Mouse (Mus musculus) neural tube, embryonic 10.5 days (tissue): ENCODE measurements at regions not wholly inside any gene's neighbourhood (a gene's known extent, or its start where the extent isn't known, plus 50 kb on each side); places are given as distances from the start of the nearest gene placed in this dataset.

ENCODE experiments used
- DNase-seq: peaks from one replicate; pipeline ENCODE4 v3.0.0-alpha.2; 2017; ENCODE audit warnings: low spot score; ENCODE audit errors: extremely low spot score

DNA sequence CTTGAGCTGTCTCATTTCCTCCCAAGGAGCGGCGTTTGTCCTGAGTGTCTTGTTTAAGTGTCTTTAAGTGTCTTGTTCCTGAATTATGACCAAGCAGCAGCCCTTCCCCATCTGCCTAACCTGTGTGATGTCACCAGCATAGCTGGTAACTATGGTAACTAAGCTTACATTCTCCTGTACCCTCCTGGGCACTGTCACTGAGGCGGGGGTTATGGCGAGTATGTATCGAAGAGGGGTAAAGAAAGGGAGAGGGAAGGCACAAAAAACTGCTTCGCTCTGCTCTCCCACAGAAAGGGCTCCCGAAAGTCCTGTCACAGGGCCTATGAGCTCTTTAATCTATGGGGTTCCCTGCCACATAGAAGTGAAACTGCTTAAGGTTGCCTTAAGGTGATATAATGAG lies 89.6 kb downstream of the Ppp4r2 start:
- DNase-seq: peak; percentile 20

DNA sequence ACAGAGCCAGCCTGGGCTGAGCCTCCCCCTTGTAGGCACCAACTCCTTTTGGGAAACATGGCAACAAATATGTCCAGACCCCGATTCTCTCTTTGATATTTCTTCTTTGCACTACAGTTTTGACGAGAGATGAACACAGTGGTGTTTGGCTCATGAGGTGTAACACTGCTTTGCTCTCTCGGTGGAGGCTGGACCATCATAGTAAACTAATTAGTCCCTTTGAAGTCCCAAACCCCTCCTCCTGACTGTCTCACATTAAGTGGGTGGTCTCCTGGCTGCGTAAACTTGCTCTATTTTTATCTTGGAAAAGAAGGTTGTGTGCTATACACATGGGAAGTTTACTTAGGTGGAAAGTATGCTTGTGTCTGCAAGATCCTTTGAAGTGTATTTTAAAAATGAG lies 90.3 kb downstream of the Ppp4r2 start:
- no peak for DNase-seq

DNA sequence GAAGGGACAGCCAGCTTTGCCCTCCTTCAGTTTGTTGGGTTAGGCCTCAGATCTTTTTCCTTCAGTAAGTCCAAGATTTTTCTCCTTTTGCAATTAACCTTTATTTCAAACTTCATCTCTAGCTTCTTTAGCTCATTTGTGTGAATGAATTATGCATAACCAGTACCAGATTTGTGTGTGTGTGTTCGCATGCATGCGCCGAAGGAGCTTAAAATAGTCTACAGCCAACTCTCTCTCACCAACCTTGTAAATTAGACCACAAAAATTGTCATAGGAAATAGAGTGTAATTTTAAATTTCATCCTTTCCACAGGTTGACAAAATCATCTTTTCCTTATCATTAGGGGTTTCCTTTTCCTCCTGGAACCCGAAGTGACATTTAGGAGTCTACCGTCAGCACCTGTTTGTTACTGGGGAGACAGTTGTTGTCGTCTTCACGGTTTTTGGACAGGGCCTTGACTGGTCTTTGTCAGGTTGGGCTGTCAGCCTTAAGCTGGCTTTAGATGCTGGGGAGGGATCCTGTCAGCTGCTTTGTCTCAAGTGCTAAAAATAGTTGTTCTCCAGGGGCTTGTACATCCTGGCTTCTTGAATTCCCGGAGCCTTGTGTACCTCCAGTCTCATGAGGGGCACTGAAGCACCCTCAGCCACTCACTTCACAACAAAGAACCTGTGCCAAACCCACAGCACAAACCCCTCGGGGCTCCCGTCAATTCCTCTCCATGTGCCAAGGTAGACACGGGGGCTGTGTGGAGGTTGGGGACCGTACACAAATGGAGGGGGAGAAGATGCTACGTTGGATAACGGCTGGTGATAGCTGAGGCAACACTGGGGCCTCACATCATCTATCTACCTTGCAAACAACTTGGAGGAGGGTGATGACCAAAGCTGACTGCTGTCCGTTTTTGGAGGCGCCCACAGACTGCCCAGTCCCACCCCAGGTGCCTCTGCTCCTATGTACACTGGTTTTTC lies 95.7 kb downstream of the Ppp4r2 start:
- no peak for DNase-seq

DNA sequence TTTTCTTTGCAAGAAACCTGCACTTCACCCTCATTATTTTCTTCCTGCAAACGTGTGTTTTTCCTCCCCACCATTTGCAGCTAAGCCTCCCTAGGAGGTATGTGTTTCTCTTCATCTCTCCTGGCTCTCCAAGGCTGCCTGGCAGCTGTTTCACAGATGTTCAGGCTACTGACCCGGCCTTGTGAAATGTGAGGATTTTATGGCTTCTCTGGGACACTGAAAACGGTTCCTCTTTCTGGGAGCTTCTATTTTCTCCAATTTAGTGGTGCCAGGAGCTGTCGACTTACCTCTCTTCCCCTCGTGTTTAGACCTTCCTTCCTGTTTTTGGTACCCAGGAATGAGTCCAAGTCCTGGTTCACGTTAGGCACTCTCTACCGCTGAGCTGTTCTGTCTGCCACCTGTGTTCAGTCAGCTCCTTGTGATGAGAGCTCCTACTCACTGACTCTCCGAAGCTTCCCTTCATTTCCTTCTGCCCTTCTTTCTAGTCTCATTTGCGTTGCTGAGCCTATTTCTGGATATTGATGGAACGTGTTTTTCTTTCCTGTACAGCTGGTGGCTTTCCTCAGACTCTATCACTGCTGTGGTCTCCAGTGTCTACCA lies 96.4 kb downstream of the Ppp4r2 start:
- peak; percentile 59 for DNase-seq

DNA sequence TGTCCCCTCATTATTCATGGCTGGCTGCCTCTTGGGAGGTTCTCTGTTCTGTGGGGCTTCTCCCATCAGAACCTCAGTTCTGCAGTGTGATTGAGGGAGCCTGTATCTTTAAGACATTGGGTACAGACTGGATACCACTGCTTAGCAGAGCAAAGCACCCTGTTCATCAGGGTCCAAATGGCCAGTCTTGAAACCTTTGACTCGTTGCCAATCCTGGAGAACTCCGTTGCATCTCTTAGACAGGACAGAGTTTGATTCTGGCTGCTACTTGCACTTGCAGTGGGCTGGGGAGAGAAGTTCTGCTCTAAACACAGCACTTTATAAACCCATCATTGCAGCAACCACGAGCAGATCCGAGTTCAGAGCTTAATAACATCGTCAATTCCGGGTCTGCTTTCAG lies 97.3 kb downstream of the Ppp4r2 start:
- DNase-seq: no peak

DNA sequence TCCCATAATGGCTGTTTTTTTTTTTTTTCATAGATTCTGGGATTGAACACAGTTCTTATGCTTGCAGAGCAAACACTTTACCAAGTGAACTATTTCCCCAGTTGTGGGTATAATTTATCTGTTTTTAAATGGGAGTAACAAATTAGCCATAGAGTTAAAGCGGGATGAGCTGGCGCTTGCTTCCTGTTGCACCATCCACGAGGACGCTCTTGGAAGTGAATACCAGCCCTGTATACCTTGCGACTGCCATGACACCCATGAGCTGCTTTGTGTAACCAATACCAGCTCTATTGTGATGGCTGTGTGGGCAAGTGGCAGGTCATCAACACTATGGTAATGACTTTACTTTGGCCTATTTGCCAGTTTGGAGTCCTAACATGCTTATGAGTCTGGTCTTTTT lies 101.0 kb downstream of the Ppp4r2 start:
- no peak for DNase-seq

DNA sequence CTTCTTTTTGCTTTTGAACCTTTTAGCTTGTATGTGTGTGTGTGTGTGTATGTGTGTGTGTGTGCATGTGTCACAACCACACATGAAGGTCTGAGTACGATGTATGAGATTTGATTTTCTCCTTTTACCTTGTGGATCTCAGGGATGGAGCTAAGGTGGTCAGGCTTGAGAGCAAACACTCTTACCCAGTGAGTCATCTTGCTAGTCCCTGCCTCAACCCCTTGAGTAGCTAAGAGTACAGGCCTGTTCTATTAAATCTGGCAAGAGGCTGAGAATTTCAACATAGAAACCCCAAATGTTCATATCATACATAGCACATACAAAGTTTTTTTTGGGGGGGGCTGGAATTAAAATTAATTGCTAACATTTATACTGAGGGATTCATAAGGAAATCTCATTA lies 104.4 kb downstream of the Ppp4r2 start:
- no peak for DNase-seq

DNA sequence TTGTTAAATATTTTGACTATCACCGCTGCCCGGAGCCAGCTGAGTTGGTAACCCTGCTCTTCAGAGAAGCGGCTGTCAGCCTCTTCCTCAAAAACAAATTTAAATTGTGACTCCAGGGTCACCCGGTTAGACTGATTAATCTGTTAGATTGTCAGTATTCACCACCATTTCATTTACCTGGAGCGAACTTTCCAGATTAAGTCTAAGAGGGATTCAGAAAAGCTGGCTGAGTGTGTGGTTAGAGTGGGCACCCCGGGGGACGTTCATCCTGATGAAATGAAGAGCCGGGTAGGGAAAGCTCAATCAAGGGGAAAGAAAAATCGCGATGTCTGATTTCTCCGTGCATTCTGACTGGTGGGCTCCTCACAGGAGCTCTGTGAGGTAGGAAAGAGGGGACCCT lies 105.0 kb downstream of the Ppp4r2 start:
- no peak for DNase-seq

DNA sequence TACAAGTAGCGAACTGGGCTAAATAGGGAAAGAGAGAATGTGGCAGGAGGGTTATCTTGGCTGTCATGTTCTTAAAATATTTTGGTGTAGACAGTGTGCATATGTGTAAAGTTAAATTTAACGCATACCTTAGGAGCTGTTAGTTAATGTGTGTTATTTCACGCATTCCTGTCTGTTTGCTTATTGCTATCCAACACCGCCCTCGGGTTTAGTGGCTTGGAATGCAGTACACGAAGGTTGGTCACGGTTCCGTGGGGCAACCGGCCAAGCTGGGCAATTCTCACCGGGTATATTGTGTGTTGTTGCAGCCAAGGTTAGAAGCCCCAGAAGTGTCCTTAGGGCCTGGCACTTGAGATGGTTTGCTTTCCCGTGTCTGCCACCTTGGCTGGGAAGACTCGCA lies 105.6 kb downstream of the Ppp4r2 start:
- DNase-seq: no peak

DNA sequence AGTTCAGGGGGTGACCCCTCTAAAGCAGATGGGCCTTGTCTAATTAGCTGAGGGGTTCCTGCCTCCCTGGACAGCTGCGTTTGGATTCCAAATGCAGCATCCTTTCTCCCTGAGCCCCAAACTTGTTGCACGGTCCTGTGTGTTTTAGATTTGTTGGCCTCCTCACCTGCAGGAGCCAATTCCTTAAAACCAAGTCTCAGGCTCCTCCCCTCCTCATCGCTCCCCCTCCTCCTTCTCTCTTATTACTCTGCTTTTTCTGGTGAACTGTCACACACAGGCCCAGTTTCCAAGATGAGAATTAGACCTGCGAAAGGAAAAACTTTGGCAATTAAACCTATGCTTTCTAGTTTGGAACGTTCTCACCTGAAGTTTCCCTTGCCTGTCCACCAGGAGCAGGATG lies 106.3 kb downstream of the Ppp4r2 start:
- no peak for DNase-seq

DNA sequence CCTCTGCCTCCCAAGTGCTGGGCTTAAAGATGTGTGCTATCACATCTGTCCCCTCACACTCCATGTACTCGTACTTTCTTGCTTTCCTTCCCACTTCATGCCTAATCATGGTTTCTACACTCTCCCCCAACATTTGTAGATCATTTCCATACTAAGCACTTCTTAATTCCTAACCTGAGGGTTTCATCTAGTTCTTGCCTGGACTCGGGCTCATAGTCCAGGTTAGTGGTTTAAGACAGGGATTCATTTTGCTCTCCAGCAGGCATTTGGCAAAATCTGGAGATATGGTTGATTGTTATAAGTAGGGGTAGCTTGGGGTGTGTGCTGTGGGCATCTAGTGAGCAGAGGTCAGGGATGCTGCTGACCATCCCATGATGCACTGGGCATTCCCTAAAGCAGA lies 108.3 kb downstream of the Ppp4r2 start:
- DNase-seq: no peak

DNA sequence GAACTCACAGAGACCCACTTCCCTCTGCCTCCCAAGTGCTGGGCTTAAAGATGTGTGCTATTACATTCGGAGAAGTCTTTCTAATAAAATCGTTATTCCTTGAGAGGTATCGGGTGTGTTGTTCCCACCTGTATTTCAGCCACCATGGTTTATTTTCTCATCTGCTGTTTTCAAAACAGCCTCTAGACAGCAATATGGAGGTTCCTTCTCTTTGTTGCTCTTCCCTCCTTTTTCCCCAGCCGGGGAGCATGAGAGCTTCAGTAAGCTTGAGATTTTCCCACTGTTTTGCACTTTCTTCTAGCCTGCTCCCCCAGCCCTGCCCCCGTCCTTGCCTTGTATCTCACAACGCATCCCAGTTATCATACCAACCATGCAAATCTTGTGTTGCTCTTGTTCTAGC lies 109.5 kb downstream of the Ppp4r2 start:
- no peak for DNase-seq

DNA sequence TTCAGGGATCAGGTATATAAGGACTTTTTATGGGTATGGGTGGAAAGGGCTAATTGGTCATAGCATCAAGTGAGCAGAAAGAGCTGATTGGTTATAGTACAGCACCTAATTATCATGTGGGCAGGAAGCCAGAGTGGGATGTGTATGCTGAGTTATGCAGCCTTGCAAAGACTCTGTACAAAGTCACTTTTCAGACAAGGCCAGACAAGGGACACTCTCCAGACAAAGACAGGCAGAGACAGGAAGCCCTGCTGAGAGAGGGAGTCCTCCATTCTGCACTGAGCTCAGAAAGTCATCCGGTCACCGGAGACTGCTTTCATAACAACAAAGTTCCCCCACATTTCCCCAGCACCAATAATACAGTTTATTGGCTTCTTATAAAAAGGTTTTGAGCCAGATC lies 112.4 kb downstream of the Ppp4r2 start:
- DNase-seq: no peak

DNA sequence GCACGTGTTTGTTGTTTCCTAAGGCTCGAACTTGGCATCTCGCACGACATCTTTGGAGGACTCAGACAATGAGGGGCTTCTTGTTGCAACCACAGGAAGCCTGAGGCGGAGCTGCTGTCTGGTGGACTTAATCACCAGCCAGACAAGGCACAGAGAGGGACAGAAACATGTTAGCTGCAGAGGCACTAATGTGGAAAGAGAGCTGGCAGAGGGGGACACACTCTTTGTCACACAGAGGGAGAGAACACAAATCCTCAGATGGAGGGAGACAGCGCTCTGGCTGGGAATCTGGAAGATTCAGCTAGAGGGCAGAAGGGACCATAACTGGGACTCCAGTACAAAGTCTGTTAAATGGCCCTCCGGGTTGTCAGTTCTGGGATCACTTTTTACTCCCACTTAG lies 114.9 kb downstream of the Ppp4r2 start:
- no peak for DNase-seq

DNA sequence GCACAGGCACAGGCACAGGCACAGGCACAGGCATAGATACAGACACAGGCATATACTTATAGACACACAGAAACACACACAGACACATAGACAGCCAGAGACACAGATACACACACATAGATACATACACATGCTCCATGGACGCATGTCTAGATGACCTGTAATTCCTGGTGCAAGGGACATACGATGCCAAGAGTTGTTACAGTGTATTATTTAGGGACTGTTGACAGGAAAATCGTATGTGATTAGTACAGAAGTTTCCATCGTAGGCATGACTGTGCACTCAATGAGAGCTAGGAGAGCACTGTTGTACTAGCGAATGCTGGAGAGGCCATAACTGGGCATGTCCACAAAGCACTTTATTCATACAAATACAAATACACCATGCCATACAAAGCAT lies 118.2 kb downstream of the Ppp4r2 start:
- DNase-seq: no peak

DNA sequence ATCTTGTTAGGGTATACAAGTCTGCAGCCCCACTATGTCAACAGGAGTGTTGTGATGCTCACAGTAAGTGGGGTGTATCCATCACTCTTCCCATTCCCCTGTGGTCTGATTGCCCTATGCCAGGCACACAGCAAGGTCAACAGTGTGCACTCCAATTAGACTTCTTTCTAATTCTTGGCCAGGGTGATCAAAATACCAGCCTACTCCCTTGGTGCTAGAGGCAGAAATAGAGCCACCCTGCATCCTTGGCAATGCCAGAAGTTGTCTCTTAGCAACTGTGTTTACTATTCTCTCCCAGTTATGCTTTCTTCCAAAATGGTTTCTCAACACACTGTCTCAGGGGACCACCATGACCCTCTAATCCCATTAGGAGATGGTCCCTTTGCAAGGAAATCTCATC lies 119.0 kb downstream of the Ppp4r2 start:
- DNase-seq: no peak

DNA sequence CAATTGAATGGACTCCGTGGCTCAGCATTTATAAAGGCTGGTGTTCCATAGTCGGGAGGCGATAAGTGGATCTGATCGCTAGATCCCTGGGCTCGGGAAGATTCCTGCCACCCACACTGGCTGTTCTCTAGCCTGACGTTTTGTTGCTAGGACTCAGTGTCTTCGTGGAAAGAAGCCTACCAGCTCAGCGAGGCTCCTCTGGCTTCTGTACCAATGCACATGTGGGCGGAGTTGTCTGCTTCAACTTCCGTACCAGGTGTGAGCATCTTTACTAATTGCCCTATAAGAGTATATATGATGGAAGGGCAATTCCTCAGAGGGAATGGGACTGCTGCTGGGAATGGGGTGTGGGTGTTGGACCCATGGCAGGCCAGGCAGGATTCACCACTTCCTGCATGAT lies 121.1 kb downstream of the Ppp4r2 start:
- DNase-seq: no peak

DNA sequence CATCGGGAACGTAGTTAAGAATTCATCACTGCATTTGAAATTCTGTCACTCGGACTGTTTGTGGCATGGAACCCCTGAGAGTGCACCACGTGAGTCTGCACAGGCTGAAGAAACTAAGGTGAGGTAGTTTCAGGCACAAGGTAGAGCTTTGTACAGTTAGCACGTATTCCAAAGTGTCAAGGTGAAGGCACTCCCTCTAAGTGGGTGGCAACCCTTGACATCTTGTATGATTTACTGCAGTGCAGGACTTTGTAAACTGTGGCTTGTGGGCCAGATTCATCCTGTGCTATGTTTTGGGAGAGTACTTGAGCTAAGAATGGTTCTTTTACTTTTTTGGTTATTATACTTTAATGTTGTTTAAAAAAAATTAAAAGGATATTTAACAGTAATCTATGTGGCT lies 133.1 kb downstream of the Ppp4r2 start:
- no peak for DNase-seq

DNA sequence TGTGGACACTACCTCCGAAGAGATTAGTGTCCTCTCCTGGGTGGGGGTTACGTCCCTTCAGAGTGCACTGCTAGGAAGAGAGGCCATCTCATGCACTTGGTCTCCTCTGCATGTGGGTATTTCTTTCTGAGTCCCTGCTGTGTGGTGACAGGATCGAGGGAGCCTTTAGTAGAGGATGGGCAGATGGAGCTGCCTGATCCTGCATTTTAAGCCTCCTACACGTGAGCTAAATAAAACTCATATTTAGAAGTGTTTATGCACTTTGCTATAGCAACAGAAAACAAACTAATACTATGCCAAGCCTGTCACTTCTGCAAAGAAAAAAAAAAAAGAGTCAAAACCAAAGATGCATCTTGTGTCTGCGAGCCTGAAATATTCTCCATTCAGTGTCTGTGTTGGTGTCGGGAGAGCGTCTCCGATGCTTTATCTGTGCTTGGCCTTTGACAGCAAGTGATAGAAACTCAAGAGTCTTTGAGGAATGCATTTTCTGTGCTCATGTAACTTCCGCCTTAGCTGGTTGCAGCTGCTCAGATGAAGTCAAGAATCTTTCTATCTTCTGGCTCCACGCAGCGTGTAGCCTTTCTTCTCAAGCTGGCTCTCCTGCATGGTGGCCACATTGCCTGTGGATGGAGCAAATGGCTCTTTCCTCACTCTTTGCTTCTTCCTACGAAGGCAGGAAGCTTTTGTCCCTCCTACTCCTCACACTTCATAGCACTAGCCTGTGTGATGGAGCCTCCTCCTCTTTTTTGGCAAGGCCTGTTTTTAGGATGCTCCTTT lies 134.8 kb downstream of the Ppp4r2 start:
- no peak for DNase-seq

DNA sequence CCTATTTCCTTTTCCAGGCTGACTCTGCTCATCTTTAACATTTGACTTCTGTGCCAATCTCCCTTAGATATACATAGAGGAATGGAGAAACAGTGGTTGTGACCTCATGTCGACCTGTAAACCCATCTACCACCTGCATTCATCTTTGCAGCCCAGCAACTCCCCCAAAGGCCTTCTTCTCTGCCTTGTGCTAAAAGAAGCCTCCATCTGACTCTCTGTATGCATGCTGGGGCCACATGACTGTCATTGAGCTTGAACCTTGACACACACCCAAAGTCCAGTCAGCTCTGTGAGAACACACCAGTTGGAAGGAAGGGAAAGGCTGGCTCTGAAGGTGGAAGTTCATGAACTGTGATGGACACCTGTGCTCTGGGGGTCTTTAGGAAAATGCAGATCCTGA lies 135.5 kb downstream of the Ppp4r2 start:
- DNase-seq: no peak

DNA sequence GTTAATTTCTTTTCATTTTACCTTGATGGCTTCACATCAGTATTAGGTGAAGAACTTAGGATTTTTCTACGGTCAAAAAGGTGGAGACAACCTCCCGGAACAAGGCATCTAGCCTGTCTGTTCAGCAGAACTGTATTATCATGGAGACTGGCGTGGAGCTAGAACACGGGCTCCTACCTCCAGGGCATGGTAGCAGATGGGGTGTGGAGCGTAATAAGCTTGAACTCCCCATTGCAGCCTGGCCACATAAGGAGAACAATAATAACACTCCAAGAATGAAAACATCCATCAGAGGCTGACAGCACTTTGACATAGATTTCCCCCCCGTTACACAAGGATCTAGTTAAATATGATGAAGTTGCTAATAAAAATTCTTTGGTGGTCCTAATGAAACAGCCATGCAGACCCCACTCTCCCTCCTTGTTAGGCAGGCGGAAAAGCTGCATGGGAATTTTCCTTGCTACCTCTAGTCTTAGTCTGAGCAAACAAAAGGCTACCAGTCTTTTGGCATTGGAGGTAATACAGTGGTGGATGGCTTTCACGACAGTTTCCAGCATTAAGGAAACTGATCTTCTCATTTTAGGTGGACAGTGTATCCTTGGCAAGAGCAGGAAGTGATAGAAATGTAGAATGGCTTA lies 137.5 kb downstream of the Ppp4r2 start:
- no peak for DNase-seq

DNA sequence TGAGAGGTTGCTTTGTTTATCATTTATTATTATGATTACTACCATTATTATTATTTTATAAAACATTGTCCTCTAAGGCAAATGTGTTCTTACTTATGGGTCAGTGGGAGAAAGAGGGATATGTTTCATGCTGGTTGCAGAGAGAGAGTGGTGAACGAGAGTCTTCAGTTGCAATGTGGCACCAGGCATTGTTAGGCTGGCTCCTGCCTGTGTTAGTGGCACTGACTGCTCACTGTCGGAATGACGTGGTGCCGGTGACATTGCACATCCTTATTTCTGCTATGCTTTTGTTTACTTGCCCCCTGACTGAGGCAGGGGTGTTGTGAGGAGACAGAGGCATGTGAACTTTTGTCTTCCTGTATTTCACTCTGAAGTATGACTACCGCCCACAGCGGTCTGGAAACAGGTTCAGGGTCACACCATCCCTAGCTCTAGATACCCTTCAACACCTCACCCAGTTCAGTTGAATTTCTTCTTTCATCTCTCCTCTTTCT lies 138.1 kb downstream of the Ppp4r2 start:
- no peak for DNase-seq
